Mouse (Mus musculus) heart, embryonic 11.5 days (tissue): Measurements from ENCODE around the gene Glcci1. TPM values are rescaled to one million over a fixed set of nuclear protein-coding genes. Genes with fewer than 3 reads are reported as not detected.

Source experiments
- ATAC-seq: fragments of 200-750 bp; cut with Nextera tagmentation; replicated peaks from 2 replicates; pipeline ENCODE4 v1.8.0; 2017; ENCODE audit warnings: moderate library complexity; ENCODE audit not compliant: insufficient number of reproducible peaks, low FRiP score, low TSS enrichment
- H3K27ac ChIP-seq: fragments of 300-500 bp; sonication (generic); 2 replicates; pipeline ENCODE4 v1.5.1; 2014; ENCODE audit warnings: mild to moderate bottlenecking, low read depth, low read length
- H3K27me3 ChIP-seq: fragments of 300-500 bp; sonication (generic); 2 replicates; pipeline ENCODE4 v1.6.1; 2014; ENCODE audit warnings: mild to moderate bottlenecking, low read length, mixed read lengths; ENCODE audit not compliant: control insufficient read depth, insufficient read depth
- H3K36me3 ChIP-seq: fragments of 300-500 bp; sonication (generic); 2 replicates; pipeline ENCODE4 v1.6.1; 2014; ENCODE audit warnings: mild to moderate bottlenecking, low read length, moderate library complexity, mixed read lengths; ENCODE audit not compliant: control insufficient read depth, insufficient read depth
- H3K4me1 ChIP-seq: fragments of 300-500 bp; sonication (generic); 2 replicates; pipeline ENCODE4 v1.6.1; 2014; ENCODE audit warnings: low read length; ENCODE audit not compliant: control insufficient read depth, insufficient read depth
- H3K4me2 ChIP-seq: fragments of 300-500 bp; sonication (generic); 2 replicates; pipeline ENCODE4 v1.6.1; 2014; ENCODE audit warnings: mild to moderate bottlenecking, moderate library complexity
- H3K4me3 ChIP-seq: fragments of 300-500 bp; sonication (generic); 2 replicates; pipeline ENCODE4 v1.5.1; 2014; ENCODE audit warnings: low read depth, low read length
- H3K9ac ChIP-seq: fragments of 300-500 bp; sonication (generic); 2 replicates; pipeline ENCODE4 v1.6.1; 2014; ENCODE audit warnings: mild to moderate bottlenecking, low read depth, low read length, moderate library complexity
- H3K9me3 ChIP-seq: fragments of 300-500 bp; sonication (generic); replicated peaks from 2 replicates; pipeline ENCODE4 v1.6.1; 2016; ENCODE audit warnings: low read length; ENCODE audit not compliant: control insufficient read depth
- WGBS: fragments of 180-500 bp; shearing (Covaris S2); extraction: QIAGEN DNeasy Blood & Tissue Kit; methylation state at CpG from one replicate; pipeline ENCODE4 v1.1.7; 2014; ENCODE audit not compliant: insufficient replicate concordance; 5-methylcytosine and 5-hydroxymethylcytosine counted together
- polyA plus RNA-seq: library from polyadenylated mRNA; unstranded; fragments of >200 nt; fragmentation: Nextera tagmentation; extraction: Ambion mirVana; gene quantifications from 2 replicates; pipeline ENCODE4 v1.2.1, GENCODE M21; 2014

Glcci1 gene
- 6.7 and 7.4 TPM in 2 replicates for polyA plus RNA-seq

- Histone ChIP-seq H3K9me3 (no peaks in the 10 kb centered on the region), H3K9ac (peak within 1 kb of the TSS; percentile 94), H3K36me3 (no peaks in the 10 kb centered on the region), H3K4me2 (peak within 1 kb of the TSS; percentile 74), H3K27ac (peak within 1 kb of the TSS; percentile 96), H3K27me3 (no peaks in the 10 kb centered on the region), H3K4me3 (peak within 1 kb of the TSS; percentile 70), H3K4me1 (peaks cover 4% of the 10 kb centered on the region; the same call in 1 of the 2 replicates)
- under 1% methylated on average over 23 of the region's 69 CpGs for WGBS
- peak; percentile 86 for ATAC-seq
Measured at GRCm38 (mm10) chr6:8509551-8509950, at the start of gene Glcci1. TSS of gene Glcci1 (plus strand) at chr6:8509600.

- Histone ChIP-seq H3K36me3 (no peaks in the 10 kb centered on the region), H3K4me1 (no peaks in the 10 kb centered on the region), H3K9ac (no peak overlapping the region), H3K4me2 (no peak overlapping the region), H3K4me3 (no peak overlapping the region), H3K27ac (no peak overlapping the region), H3K9me3 (no peaks in the 10 kb centered on the region), H3K27me3 (no peaks in the 10 kb centered on the region)
- no peak for ATAC-seq
- 90% methylated on average over 2 of the region's 2 CpGs for WGBS
Measured at GRCm38 (mm10) chr6:8462447-8462846, 47.0 kb upstream of the Glcci1 start.

GRCm38 (mm10) chr6:8465388-8465787 lies 44.0 kb upstream of the Glcci1 start:
- Histone ChIP-seq H3K36me3 (no peaks in the 10 kb centered on the region), H3K9me3 (no peaks in the 10 kb centered on the region), H3K27ac (no peak overlapping the region), H3K4me1 (no peaks in the 10 kb centered on the region), H3K9ac (no peak overlapping the region), H3K4me3 (no peak overlapping the region), H3K27me3 (no peaks in the 10 kb centered on the region), H3K4me2 (no peak overlapping the region)
- no peak for ATAC-seq
- 86% methylated on average over 1 of the region's 1 CpGs for WGBS

DNA sequence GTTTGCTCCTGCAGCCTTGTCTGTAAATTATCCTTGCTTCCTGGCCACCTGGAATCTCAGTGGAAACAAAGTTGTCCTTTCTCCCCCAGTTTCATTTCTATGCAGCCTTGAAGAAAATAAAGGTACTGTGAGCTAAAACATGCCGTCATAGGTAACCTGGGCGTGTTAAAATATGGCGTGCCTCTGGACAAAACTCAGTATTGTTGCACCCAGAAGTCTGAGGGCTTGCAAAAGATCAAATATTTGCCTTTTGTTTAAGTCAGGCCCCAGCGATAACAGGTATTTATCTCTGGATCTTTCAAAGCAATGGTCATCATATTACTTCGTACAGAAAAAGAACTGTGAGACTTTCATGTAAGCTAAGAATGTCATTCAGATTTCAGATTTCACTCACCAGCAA lies 43.4 kb upstream of the Glcci1 start:
- WGBS = 82% methylated on average over 5 of the region's 5 CpGs
- Histone ChIP-seq H3K9ac (no peak overlapping the region), H3K9me3 (no peaks in the 10 kb centered on the region), H3K4me3 (no peak overlapping the region), H3K4me2 (no peak overlapping the region), H3K27ac (no peak overlapping the region), H3K27me3 (no peaks in the 10 kb centered on the region), H3K36me3 (no peaks in the 10 kb centered on the region), H3K4me1 (no peaks in the 10 kb centered on the region)
- ATAC-seq = no peak

DNA sequence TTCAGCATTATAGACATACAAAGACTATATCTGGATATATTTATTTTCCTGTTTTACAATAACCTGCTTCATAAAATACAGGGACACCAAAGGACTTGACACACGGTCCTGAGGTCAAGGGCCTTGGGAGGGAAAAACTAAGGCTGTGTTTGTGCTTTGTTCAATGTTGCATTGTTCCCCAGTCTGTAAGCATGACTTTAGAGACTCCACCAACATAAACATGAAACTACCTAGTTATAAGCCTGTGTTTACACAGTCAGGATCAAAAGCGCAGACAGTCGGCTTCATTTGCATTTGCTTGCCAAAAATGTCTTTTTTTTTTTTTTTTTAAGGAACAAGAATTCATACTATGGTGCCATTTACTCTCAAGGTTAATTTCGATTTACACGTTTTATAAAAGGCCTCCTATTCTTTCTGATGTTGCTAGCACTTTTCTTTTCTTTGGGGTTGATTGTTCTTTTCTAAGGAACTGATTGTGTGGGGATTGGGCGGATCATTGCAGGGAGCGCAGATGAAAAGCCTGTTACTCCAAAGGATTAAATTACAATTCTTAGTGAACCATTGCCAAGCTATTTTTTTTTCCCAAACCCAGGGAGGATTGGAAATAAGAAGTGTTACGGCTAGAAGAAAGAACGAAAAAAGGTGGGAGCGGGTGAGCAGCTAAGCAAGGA lies 41.6 kb upstream of the Glcci1 start:
- no peak overlapping the region for H3K27ac ChIP-seq
- WGBS = 82% methylated on average over 10 of the region's 10 CpGs
- peaks cover under 1% of the 10 kb centered on the region; the same call in 1 of the 2 replicates for H3K4me1 ChIP-seq
- no peak overlapping the region for H3K4me2 ChIP-seq
- H3K9ac ChIP-seq = no peak overlapping the region
- no peak for ATAC-seq
- no peaks in the 10 kb centered on the region for H3K9me3 ChIP-seq
- no peaks in the 10 kb centered on the region for H3K27me3 ChIP-seq
- H3K4me3 ChIP-seq = no peak overlapping the region
- H3K36me3 ChIP-seq = no peaks in the 10 kb centered on the region

DNA sequence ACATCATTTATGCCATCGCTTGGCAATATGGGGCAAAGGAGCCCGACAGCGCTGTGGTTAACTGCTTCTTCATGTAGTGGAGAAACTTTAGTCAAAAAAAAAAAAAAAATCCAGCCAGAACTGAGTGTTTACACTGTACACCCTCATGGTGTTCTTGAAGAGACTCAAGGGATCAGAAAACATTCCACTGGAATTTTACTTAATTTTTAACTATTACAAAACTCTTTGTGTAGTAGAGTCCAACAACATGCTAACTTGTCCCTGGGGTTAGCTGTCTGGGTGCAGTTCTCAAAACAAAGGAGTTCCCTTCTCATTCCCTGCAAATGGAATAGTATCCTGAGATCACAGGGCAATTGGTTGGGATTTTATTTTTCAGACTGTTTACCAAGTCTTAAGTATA lies 39.5 kb upstream of the Glcci1 start:
- Histone ChIP-seq H3K36me3 (no peaks in the 10 kb centered on the region), H3K9me3 (no peaks in the 10 kb centered on the region), H3K27me3 (no peaks in the 10 kb centered on the region), H3K4me1 (peaks cover 20% of the 10 kb centered on the region), H3K4me3 (no peak overlapping the region), H3K27ac (no peak overlapping the region), H3K9ac (no peak overlapping the region), H3K4me2 (no peak overlapping the region)
- ATAC-seq = no peak
- WGBS = 80% methylated on average over 3 of the region's 3 CpGs

DNA sequence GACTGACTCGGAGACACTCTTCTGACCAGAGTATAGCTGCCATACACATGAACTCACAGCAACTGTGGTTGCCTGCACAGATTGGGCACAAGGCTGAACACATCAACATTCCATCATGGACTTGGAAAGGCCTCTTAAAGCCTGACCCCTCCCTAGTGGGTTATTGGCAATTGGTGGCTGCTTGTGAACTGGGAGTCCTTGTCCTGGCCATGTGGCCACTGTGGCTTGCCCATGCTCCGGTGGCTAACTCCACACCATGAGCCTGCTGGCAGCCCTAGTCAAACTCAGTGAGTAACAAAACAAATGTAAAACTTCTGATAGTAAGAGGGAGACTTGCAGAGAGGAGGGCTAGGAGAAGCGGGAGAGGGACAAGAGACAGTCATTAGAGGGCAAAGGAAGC lies 37.3 kb upstream of the Glcci1 start:
- H3K9ac ChIP-seq = no peak overlapping the region
- no peak overlapping the region for H3K4me2 ChIP-seq
- peaks cover 20% of the 10 kb centered on the region for H3K4me1 ChIP-seq
- H3K9me3 ChIP-seq = no peaks in the 10 kb centered on the region
- 62% methylated on average over 3 of the region's 3 CpGs for WGBS
- no peak for ATAC-seq
- H3K4me3 ChIP-seq = no peak overlapping the region
- no peaks in the 10 kb centered on the region for H3K27me3 ChIP-seq
- H3K27ac ChIP-seq = peak overlapping the region; percentile 24; the same call in 1 of the 2 replicates
- no peaks in the 10 kb centered on the region for H3K36me3 ChIP-seq

GRCm38 (mm10) chr6:8472915-8473314 lies 36.5 kb upstream of the Glcci1 start:
- Histone ChIP-seq H3K36me3 (no peaks in the 10 kb centered on the region), H3K4me1 (peaks cover 20% of the 10 kb centered on the region), H3K9me3 (no peaks in the 10 kb centered on the region), H3K27ac (peak overlapping the region; percentile 60), H3K4me2 (no peak overlapping the region; the same call in 1 of the 2 replicates), H3K4me3 (no peak overlapping the region), H3K9ac (no peak overlapping the region), H3K27me3 (no peaks in the 10 kb centered on the region)
- 19% methylated on average over 5 of the region's 5 CpGs for WGBS
- peak; percentile 46; the same call in 1 of the 2 replicates for ATAC-seq

GRCm38 (mm10) chr6:8473498-8473897 lies 35.9 kb upstream of the Glcci1 start:
- ATAC-seq = 0 out of 2 replicates have a peak, but pooled peaks have one; percentile 35
- H3K9ac ChIP-seq = no peak overlapping the region
- WGBS = 20% methylated on average over 5 of the region's 5 CpGs
- no peaks in the 10 kb centered on the region for H3K9me3 ChIP-seq
- H3K27ac ChIP-seq = peak overlapping the region; percentile 60
- H3K4me1 ChIP-seq = peaks cover 20% of the 10 kb centered on the region
- H3K27me3 ChIP-seq = no peaks in the 10 kb centered on the region
- H3K4me3 ChIP-seq = no peak overlapping the region
- H3K36me3 ChIP-seq = no peaks in the 10 kb centered on the region
- H3K4me2 ChIP-seq = no peak overlapping the region
